Mouse (Mus musculus) MEL (cell line): ENCODE measurements around the gene Trp53bp1. TPM values are rescaled to one million over a fixed set of nuclear protein-coding genes. Genes with fewer than 3 reads are reported as not detected.

Source experiments
- DNase-seq: peaks from one replicate; pipeline ENCODE4 v3.0.0; 2011; ENCODE audit warnings: low read depth, low spot score
- H3K27ac ChIP-seq: 2 replicates; pipeline ENCODE4 v1.5.1; 2012; ENCODE audit warnings: low read depth, mild to moderate bottlenecking, control low read depth, low read length, moderate library complexity; ENCODE audit not compliant: control insufficient read depth
- H3K27me3 ChIP-seq, 2 experiments: fragments of 150-350 bp in 1 of 2; sonication (generic) in 1 of 2; 2 replicates each; pipeline ENCODE4 v1.6.1; 2012; ENCODE audit warnings: low read length in 2 of 2, mild to moderate bottlenecking in 2 of 2, improper control_type of control experiment in 1 of 2, moderate library complexity in 1 of 2; ENCODE audit not compliant: insufficient read depth in 2 of 2, control insufficient read depth in 1 of 2
- H3K36me3 ChIP-seq, 2 experiments: 2 replicates each; pipeline ENCODE4 v1.6.1; 2012 to 2014; ENCODE audit warnings: low read length in 2 of 2, improper control_type of control experiment in 1 of 2, inconsistent platforms in 1 of 2, mild to moderate bottlenecking in 1 of 2; ENCODE audit not compliant: insufficient read depth in 2 of 2, control insufficient read depth in 1 of 2
- H3K4me1 ChIP-seq, 2 experiments: fragments of 150-350 bp in 1 of 2; sonication (generic) in 1 of 2; 2 replicates each; pipeline ENCODE4 v1.6.1; 2012; ENCODE audit warnings: low read length in 2 of 2, improper control_type of control experiment in 1 of 2, mild to moderate bottlenecking in 1 of 2; ENCODE audit not compliant: insufficient read depth in 2 of 2, control insufficient read depth in 1 of 2
- H3K4me3 ChIP-seq, 2 experiments: fragments of 150-350 bp in 1 of 2; sonication (generic) in 1 of 2; 2 replicates each; pipeline ENCODE4 v1.5.1; 2012; ENCODE audit warnings: low read depth in 2 of 2, low read length in 2 of 2, mild to moderate bottlenecking in 2 of 2, moderate library complexity in 2 of 2, control low read depth in 1 of 2, improper control_type of control experiment in 1 of 2; ENCODE audit not compliant: control insufficient read depth in 1 of 2, insufficient read depth in 1 of 2
- H3K79me2 ChIP-seq: 2 replicates; pipeline ENCODE4 v1.6.1; 2012; ENCODE audit warnings: mild to moderate bottlenecking, low read length, moderate library complexity; ENCODE audit not compliant: control insufficient read depth, poor library complexity, insufficient read depth
- H3K9ac ChIP-seq: 2 replicates; pipeline ENCODE4 v1.6.1; 2012; ENCODE audit warnings: low read depth, mild to moderate bottlenecking, control low read depth, low read length, moderate library complexity; ENCODE audit not compliant: control insufficient read depth, poor library complexity, severe bottlenecking
- H3K9me3 ChIP-seq: fragments of 150-350 bp; sonication (generic); replicated peaks from 2 replicates; pipeline ENCODE4 v1.6.1; 2012; ENCODE audit warnings: mild to moderate bottlenecking, low read length, improper control_type of control experiment, moderate library complexity; ENCODE audit not compliant: insufficient read depth
- CHD1 ChIP-seq: IDR thresholded peaks from 2 replicates; pipeline ENCODE4 v1.6.1; 2012; ENCODE audit warnings: low read depth, mild to moderate bottlenecking, inconsistent platforms, low read length, improper control_type of control experiment
- CTCF ChIP-seq, 3 experiments: IDR thresholded peaks in 2 of 3; conservative IDR thresholded peaks in 1 of 3; 2 replicates each; pipeline ENCODE4 v1.5.1; 2011 to 2012; ENCODE audit warnings: low read length in 3 of 3, low read depth in 2 of 3, mild to moderate bottlenecking in 2 of 3, improper control_type of control experiment in 1 of 3, inconsistent platforms in 1 of 3, mixed read lengths in 1 of 3, moderate library complexity in 1 of 3; ENCODE audit not compliant: control insufficient read depth in 1 of 3, insufficient read depth in 1 of 3, poor library complexity in 1 of 3, severe bottlenecking in 1 of 3
- ELF1 ChIP-seq: IDR thresholded peaks from 2 replicates; pipeline ENCODE4 v1.6.1; 2014; ENCODE audit warnings: low read depth, mild to moderate bottlenecking, inconsistent platforms, low read length, improper control_type of control experiment, moderate library complexity
- EP300 ChIP-seq, 2 experiments: IDR thresholded peaks; 2 replicates each; pipeline ENCODE4 v1.6.1; 2011; ENCODE audit warnings: improper control_type of control experiment in 2 of 2, low read length in 2 of 2, low read depth in 1 of 2, mild to moderate bottlenecking in 1 of 2
- ETS1 ChIP-seq: IDR thresholded peaks from 2 replicates; pipeline ENCODE4 v1.6.1; 2012; ENCODE audit warnings: low read depth, mild to moderate bottlenecking, inconsistent platforms, low read length, improper control_type of control experiment, moderate library complexity
- GATA1 ChIP-seq: IDR thresholded peaks from 2 replicates; pipeline ENCODE4 v1.6.1; 2011; ENCODE audit warnings: low read depth, low read length, improper control_type of control experiment
- JUND ChIP-seq: IDR thresholded peaks from 2 replicates; pipeline ENCODE4 v1.6.1; 2011; ENCODE audit warnings: low read depth, mild to moderate bottlenecking, improper control_type of control experiment, low read length
- KAT2A ChIP-seq: conservative IDR thresholded peaks from 2 replicates; pipeline ENCODE4 v1.6.1; 2012; ENCODE audit warnings: low read depth, low read length, improper control_type of control experiment, inconsistent platforms
- MAX ChIP-seq: IDR thresholded peaks from 2 replicates; pipeline ENCODE4 v1.6.1; 2011; ENCODE audit warnings: low read length, improper control_type of control experiment
- POLR2A ChIP-seq, 2 experiments: IDR thresholded peaks; 2 replicates each; pipeline ENCODE4 v1.6.1; 2011 to 2012; ENCODE audit warnings: low read length in 2 of 2, mild to moderate bottlenecking in 2 of 2, control low read depth in 1 of 2, improper control_type of control experiment in 1 of 2, low read depth in 1 of 2, moderate library complexity in 1 of 2; ENCODE audit not compliant: control insufficient read depth in 1 of 2, insufficient read depth in 1 of 2, poor library complexity in 1 of 2
- POLR2AphosphoS2 ChIP-seq: IDR thresholded peaks from 2 replicates; pipeline ENCODE4 v1.6.1; 2011; ENCODE audit warnings: low read length, improper control_type of control experiment
- RAD21 ChIP-seq: IDR thresholded peaks from 2 replicates; pipeline ENCODE4 v1.6.1; 2011; ENCODE audit warnings: mild to moderate bottlenecking, low read depth, low read length, improper control_type of control experiment
- SMC3 ChIP-seq: IDR thresholded peaks from 2 replicates; pipeline ENCODE4 v1.6.1; 2011; ENCODE audit warnings: low read depth, low read length, improper control_type of control experiment
- TAL1 ChIP-seq: IDR thresholded peaks from 2 replicates; pipeline ENCODE4 v1.6.1; 2012; ENCODE audit warnings: mild to moderate bottlenecking, inconsistent platforms, low read length, moderate library complexity, mixed read lengths
- TCF12 ChIP-seq: IDR thresholded peaks from 2 replicates; pipeline ENCODE4 v1.6.1; 2014; ENCODE audit warnings: low read depth, mild to moderate bottlenecking, inconsistent platforms, low read length, improper control_type of control experiment, moderate library complexity
- USF1 ChIP-seq: IDR thresholded peaks from 2 replicates; pipeline ENCODE4 v1.6.1; 2014; ENCODE audit warnings: low read depth, mild to moderate bottlenecking, inconsistent platforms, low read length, improper control_type of control experiment, moderate library complexity
- USF2 ChIP-seq, 2 experiments: IDR thresholded peaks; 2 replicates each; pipeline ENCODE4 v1.6.1; 2011 to 2012; ENCODE audit warnings: improper control_type of control experiment in 2 of 2, low read length in 2 of 2, borderline replicate concordance in 1 of 2, inconsistent platforms in 1 of 2, low read depth in 1 of 2, mild to moderate bottlenecking in 1 of 2; ENCODE audit not compliant: insufficient read depth in 1 of 2
- ZC3H11A ChIP-seq: IDR thresholded peaks from 2 replicates; pipeline ENCODE4 v1.6.1; 2012; ENCODE audit warnings: low read depth, mild to moderate bottlenecking, inconsistent platforms, low read length, improper control_type of control experiment
- ZMIZ1 ChIP-seq: IDR thresholded peaks from 2 replicates; pipeline ENCODE4 v1.6.1; 2012; ENCODE audit warnings: low read depth, mild to moderate bottlenecking, inconsistent platforms, low read length, improper control_type of control experiment, moderate library complexity
- polyA plus RNA-seq, 2 experiments: library from polyadenylated mRNA; stranded (reverse) in 1 of 2; unstranded in 1 of 2; fragments of >175 nt in 1 of 2; fragments of >200 nt in 1 of 2; gene quantifications; 2 replicates each; pipeline versions ENCODE4 v1.2.1 to v1.2.4; 2012; ENCODE audit warnings: low replicate concordance in 2 of 2, low read depth in 1 of 2; ENCODE audit not compliant: insufficient read length in 2 of 2, insufficient read depth in 1 of 2, missing spikeins in 1 of 2
- total RNA-seq: library from RNA; depleted of rRNA; stranded (reverse); fragments of 300-350 nt; gene quantifications from 2 replicates; pipeline ENCODE4 v1.2.3, GENCODE M21; 2012

The Trp53bp1 gene
- total and polyA plus RNA-seq, 3 experiments, result 13.4 to 160 (median 37.3) TPM

GRCm38 (mm10) chr2:121183431-121183830, 87.8 kb downstream of the Trp53bp1 start:
- no peak for DNase-seq
- H3K27ac ChIP-seq, result no peak overlapping the region
- no peaks in the 10 kb centered on the region for H3K4me1 ChIP-seq
- no peak overlapping the region for H3K4me3 ChIP-seq
- TF ChIP-seq USF1 (no peak), SMC3 (no peak), ZC3H11A (no peak), ELF1 (no peak), TAL1 (no peak), ETS1 (no peak), EP300 (IDR thresholded peaks at IDR 0.05; ENCODE audit: low read depth in 1 of 2, low read length in 2 of 2) (no peak), POLR2AphosphoS2 (no peak), CTCF (IDR thresholded peaks at IDR 0.05 in 2 of 3, conservative IDR thresholded peaks at IDR 0.05 in 1 of 3; ENCODE audit: control insufficient read depth in 1 of 3, insufficient read depth in 1 of 3, low read depth in 2 of 3, low read length in 3 of 3, poor library complexity in 1 of 3, severe bottlenecking in 1 of 3) (no peak), MAX (no peak), KAT2A (no peak), JUND (no peak), GATA1 (no peak)
- peaks cover 3 to 22% of the 10 kb centered on the region in 2 experiments for H3K36me3 ChIP-seq
- no peaks in the 10 kb centered on the region for H3K79me2 ChIP-seq
- no peak overlapping the region for H3K9ac ChIP-seq
- H3K9me3 ChIP-seq, result no peaks in the 10 kb centered on the region
- H3K27me3 ChIP-seq, result no peaks in the 10 kb centered on the region

- Histone ChIP-seq H3K27me3 (no peaks in the 10 kb centered on the region), H3K4me3 (no peak overlapping the region), H3K9me3 (no peaks in the 10 kb centered on the region), H3K27ac (no peak overlapping the region; the same call in 1 of the 2 replicates), H3K79me2 (no peaks in the 10 kb centered on the region), H3K36me3 (peaks cover 3 to 22% of the 10 kb centered on the region in 2 experiments)
- peak; percentile 35 for DNase-seq
- TF ChIP-seq ETS1 (no peak), USF2 (IDR thresholded peaks at IDR 0.05; ENCODE audit: borderline replicate concordance in 1 of 2, insufficient read depth in 1 of 2, low read depth in 1 of 2, low read length in 2 of 2) (no peak), CHD1 (no peak), TCF12 (no peak), SMC3 (peak; percentile 33; the same call in 1 of the 2 replicates), ZMIZ1 (no peak), POLR2A (IDR thresholded peaks at IDR 0.05; ENCODE audit: control insufficient read depth in 1 of 2, insufficient read depth in 1 of 2, low read depth in 1 of 2, low read length in 2 of 2, poor library complexity in 1 of 2) (no peak), RAD21 (peak; percentile 27), CTCF (IDR thresholded peaks at IDR 0.05 in 2 of 3, conservative IDR thresholded peaks at IDR 0.05 in 1 of 3; ENCODE audit: control insufficient read depth in 1 of 3, insufficient read depth in 1 of 3, low read depth in 2 of 3, low read length in 3 of 3, poor library complexity in 1 of 3, severe bottlenecking in 1 of 3) (peak; percentile 27 to 50 (median 40); a peak in 5 of 6 replicates)
- TF ChIP-seq, all 39 proteins: peak for 3
- Histone ChIP-seq H3K4me1 (no peaks in the 10 kb centered on the region), H3K9ac (no peak overlapping the region)
These were observed 92.3 kb downstream of the Trp53bp1 start for GRCm38 (mm10) chr2:121178828-121179479.
